Mouse (Mus musculus) telencephalon, adult 2 months (tissue): ENCODE results near the gene Phf20.
A peak's percentile ranks its signal among the peaks of the same experiment; 100 is the strongest.

Experiments
- DNase-seq: peaks from one replicate; pipeline ENCODE4 v3.0.0-alpha.2; 2011; ENCODE audit warnings: low read depth, low spot score

Gene Phf20

DNA sequence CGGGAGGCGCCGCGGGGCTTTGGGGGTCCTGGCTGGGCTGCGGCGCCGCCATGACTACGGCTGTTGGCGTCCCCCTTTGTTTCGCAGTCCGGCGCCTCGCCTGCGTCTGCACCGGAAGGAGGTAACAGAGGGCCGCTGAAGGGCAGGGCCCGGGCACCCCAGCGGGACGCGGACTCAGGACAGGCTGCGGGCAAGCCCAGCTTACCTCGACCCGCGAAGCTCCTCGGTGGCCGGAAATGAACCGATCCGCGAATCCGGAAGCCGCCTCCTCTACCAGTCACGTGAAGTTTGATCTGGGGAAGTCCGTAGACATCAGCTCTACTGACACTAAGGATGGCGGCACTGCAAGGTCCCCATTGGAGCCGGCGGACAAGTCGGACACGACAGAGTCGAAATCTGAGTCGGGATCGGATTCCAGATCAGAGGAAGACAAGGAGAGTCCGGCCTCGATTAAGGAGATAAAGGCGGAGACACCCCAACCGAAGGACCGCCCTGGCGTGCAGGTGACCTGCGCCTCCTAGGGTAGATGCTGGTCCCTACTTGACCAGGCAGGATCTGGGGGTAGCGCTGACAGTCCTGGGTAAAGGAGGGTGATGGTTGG is 116.1 kb downstream of the Phf20 start, which contains the start of the genes Cnbd2 and Scand1:
Gene Cnbd2, plus strand, starts transcription at position 3 of the 601 bp plus-strand sequence.
Gene Scand1, minus strand, starts transcription at position 408 of the 601 bp plus-strand sequence.
- DNase-seq, result peak; percentile 88

DNA sequence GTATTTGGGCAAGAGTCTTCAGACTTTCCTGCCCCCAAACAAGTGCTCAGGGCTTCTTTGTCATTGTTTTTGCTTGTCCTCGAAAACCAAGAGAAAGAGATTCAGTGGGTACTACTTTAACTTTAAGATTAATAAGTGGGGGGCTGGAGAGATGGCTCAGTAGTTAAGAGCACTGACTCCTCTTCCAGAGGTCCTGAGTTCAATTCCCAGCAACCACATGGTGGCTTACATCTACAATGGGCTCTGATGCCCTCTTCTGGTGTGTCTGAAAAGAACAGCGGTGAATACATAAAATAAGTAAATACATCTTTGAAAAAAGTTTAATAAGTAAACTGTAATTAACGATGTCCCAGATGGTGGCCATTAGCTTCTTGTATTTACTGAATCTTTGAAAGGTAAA is 116.9 kb downstream of the Phf20 start:
- DNase-seq, result no peak

DNA sequence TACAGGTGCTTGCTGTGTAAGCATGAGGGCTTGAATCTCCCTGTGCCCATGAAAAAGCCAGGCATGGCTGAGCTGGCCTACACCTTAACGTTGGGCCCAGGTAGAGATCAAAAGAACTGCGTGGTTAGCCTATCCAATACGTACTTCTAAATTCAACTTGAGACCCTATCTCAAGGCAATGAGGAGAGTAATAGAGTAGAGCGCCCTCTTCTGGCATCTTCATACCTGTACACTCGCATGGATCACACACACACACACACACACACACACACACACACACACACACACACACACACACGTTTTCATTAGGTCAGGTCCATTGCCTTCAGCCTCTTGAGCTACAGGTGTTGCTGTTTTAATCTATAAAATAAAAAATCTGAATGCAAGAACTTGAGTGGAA is 118.5 kb downstream of the Phf20 start:
- DNase-seq, result no peak

DNA sequence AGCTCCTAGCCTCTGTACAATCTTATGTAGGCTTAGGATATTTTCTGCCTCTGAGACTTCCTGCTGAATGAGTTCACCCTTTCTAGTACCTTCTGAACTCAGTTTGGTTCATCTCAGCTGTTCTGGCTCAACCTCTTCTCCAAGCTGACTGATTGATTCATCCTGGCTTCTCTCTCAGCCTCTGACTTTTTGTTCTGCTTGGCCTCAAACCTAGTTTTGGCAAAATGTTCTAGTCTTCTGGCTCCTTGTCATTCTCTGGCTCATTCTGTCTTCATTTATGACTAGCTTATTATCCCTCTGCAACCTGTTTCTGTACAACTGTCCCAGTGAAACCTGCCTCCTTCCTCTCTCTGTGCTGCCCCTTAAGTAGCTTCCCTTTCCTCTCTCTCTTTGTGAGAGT is 122.2 kb downstream of the Phf20 start:
- no peak for DNase-seq

DNA sequence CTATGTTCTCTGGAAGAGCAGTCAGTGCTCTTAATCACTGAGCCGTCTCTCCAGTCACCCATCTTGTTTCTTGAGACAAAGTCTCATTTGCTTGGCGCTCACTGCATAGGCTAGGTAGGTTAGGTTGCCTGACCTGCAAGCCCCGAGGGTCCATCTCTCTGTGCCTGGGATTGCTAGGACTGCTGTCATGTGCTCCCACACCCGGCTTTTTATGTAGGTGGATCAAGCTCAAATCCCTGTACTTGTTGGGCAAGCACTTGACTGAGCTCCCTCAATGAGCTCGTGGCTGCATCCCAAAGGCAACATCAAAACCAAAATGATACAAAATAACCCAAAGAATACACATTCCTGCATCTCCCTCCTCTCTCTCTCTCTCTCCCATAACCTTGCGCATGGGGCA is 125.3 kb downstream of the Phf20 start:
- no peak for DNase-seq

DNA sequence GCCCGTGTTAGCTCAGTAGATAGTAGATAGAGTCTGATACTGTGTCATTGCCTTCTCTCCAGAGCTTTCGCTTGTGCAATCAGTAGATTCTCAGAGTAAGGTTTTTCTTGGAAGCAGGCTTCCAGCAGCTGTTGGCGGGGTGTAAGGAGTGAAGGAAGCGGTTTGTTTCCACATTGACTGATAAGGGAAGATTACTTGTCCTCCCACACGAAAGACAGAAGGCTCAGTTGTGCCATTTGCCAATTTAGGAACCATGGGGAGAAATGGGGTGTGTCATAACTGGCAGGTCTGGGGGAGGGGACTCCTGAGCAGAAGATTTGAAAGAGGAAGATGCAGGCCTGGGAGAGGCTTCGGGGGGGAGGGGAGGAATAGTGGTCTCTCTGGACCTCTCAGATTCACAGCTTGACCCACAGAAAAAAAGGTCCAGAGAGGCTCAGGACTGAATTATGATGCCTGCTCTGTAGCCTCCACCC is 127.9 kb downstream of the Phf20 start:
- DNase-seq, result peak; percentile 74

DNA sequence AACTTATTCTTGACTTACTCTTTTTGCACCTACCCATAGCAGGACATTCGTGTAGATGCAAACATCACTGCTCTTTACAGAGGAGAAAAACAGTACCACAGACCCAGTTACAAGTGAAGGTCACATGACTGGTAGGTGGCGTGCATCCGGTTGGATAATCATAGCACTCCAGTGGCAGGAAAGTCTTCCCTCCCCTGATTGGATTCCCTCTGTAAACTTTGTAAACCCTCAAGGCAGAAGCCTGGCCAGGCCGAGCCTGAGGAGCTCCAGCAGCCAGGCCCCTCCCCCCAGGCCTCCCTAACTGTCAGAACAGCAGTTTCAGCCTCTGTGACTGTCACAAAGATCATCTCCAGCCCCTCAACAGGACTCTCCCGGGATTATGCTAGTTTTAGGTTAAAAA is 128.4 kb downstream of the Phf20 start:
- no peak for DNase-seq

DNA sequence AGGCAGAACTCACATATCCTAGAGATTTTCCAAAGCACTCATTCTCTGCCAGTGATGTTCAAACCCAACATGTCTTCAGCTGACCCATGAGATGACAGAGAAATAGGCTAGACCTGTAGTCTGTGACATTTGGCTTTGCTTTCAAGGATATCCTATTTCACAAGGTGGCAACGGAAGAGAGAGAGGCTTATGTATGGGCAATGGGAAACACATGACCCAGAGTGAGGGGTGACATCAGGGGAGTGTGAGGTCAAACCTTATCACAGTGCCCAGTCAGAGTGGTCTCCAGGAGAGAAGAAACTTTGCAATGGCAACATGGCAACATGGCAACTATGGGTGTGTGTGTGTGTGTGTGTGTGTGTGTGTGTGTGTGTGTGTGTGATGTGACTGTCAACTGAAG is 134.4 kb downstream of the Phf20 start:
- DNase-seq, result no peak

DNA sequence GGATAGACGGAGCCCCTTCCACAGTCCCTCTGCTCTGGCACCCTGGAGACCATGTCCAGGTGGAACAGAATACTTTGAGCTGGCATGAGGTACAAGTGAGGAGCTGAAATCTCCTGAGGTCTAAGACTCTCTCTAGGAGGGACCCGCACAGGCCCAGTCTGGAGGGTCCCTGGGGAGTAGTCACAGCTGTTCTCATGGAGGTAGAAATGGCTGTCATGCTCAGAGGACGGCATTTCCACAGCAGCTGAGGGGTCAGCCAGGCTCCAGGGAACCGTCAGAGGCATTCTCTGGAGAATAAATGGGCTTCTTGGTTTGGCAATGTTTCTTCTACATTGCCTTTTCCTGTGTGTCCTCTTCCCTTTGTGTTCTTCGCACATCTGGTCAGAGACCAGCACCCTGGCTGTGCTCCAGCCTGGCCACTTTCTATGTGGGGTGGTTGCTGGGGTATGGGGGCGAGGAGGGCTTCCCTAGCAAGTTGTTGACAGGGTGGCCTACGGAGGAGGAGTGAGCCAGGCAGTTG is 135.2 kb downstream of the Phf20 start:
- DNase-seq, result no peak

DNA sequence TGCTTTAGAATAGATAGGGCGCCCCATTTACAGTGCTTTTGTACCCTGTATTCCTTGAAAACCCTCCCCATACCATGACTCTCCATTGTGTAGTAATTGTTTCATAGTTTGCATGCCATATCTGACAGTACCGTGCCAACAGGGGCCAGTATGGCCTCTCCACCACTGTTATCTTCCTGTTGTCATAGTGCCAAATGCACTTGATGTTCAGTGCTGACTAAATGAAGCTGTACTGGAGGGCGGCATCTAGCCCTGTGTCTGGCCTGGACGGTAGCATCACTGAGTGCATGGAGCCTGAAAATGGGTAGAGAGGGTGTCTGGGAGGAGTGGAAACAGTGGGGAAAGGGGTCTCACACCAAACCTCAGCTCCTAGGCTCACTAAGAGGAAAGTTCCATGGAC is 143.8 kb downstream of the Phf20 start:
- no peak for DNase-seq

DNA sequence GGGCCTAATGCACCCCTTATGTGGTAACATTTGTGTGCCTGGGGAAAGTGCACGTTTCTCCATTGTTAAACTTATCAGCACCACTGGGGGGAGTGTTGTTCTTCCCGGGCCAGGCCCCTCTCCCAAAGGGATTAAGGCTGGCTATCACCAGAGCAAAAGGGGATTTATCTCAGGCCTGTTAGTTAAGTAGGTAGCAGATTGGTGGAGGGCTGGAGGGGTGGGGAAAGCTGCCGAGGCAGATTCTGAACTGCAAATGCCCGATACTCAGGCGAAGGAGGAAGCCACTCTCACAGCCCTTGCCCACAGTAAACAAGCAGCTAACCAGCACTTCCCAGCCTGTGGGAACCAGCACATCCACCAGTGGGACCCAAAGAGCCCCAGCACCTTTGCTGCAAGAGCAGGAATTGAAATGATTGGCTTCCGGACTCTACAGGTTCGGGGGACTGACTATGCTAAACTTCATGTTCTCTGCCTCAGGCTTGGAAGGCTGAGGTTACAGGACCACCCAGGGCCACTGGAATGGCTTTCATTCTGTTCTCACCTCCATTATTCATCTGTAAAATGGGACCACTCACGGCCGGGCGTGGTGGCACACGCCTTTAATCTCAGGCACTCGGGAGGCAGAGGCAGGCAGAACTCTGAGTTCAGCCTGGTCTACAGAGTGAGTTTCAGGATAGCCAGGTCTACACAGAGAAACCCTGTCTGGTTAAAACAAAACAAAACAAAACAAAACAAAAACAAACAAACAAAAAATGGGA is 148.7 kb downstream of the Phf20 start:
- no peak for DNase-seq

DNA sequence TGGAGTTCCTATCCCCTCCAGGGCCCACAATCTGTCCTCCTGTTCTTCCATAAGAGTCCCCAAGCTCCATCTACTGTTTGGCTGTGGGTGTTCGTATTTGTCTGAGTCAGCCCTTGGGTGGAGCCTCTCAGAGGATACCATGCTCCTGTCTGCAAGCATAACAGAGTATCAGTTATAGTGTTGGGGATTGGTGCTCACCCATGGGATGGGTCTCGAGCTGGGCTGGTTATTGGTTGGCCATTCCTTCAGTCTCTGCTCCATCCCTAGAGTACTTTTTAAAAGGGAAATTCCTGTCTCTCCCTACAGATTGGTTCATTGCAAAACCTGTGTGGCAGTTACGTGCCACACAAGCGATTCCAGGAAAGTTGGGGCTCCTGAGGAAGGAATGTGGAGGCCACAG is 152.5 kb downstream of the Phf20 start:
- no peak for DNase-seq

DNA sequence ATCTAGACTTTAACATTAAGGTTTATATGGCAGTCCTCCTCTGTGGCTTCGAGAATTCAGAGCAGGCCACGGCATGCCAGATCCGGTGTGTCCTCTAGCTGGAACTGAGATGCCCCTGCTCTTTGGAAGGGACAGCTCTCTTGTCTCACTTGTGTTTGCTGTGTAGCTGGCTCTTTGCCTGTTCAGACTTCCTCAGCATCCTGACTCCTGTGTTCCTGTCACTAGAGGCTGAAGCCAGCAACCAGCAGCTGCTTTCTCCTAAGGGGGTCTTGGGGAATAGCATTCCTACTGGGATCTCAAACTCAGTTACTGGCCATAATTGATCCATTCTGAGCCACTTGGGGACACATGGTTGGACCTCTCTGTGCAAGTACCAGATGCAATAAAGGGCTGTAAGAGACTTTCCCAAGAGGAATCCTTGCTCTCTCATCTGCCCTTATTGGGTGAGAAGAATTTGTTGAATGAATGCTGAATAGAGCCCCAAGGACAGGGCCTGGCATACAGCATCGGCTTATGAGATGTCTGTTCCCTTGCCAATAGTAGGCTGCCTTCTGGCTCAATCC is 153.1 kb downstream of the Phf20 start:
- no peak for DNase-seq

DNA sequence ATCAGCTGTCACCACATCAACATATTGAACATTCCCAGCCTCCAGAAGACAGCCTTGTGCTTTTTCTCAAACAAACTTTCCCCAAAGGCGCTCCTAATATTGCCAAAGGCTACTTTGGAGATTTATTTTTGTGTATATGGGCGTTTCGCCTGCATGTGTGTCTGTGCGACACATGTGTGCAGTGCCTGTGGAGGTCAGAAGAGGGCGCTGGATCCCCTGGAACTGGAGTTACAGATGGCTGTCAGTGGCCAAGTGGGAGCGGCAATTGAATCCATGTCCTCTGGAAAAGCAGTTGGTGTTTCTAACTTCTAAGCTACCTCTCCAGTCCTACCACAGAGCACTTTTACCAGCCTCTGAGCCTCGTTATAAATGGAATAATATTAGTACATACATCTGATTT is 155.0 kb downstream of the Phf20 start:
- no peak for DNase-seq

DNA sequence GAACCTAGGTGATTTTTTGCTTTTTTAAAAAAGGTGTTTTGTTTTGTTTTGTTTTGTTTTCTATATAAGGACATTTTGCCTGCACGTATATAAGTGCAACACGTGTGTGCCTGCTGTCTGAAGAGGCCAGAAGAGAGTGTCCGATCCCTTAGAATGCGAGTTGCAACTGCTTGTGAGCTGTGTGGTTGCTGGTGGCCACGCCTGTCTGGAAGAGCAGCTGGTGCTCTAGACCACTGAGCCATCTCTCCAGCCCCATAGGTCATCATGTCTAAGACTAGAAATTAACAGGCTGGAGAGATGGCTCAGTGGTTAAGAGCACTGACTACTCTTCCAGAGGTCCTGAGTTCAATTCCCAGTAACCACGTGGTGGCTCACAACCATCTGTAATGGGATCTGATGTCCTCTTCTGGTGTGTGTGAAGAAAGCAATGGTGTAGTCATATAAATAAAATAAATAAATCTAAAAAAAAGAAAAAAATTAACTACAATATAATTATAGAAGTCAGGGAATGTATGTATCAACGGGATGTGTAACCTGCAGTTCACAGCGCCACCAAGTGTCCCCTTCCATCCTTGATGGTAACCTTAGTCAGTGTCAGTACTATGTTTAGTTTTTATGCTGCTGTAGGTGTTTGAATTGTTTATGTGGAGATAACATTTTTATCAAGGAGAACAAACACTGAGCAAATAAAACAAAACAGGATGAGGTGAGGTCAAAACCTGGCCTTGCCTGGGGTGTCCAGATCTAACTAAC is 156.3 kb downstream of the Phf20 start:
- no peak for DNase-seq

DNA sequence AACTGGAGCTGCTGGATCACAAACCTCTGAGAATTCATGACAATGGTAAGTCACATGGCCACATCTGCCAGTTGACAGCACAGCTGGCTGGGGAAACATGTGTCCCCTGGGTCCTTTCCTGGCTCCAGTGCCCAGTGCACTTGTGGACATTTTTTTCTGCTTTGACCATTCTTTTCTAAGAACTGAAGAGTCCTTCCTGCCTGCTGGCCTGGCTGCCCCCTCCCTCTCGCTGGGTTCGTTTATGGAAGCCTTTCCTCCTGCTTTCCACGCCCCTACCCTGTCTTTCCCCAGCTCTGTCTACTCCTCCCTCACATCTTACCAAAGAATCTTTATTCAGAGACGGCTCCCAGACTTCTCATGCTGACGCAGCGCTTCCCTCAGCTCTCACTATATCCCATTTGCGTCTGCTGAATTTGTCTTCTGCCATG is 157.0 kb downstream of the Phf20 start:
- no peak for DNase-seq

DNA sequence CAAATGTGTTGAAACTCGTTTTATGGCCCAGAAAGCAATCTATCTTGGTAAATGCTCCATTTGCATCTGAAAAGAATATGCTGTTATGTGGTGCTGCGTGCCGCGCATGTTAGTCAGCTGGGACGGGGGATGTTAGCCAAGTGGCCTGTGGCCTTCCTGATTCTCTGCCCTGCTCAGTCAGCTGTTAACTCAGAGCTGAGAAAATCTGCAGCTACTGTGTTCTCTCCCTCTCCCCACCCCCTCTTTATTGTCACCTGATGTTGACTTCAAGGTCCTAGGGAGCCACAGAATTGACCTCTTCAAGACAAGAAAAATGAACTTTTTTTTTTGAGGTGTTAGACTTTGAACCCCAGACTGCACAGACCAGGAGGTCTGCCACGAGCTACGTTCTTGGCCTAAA is 159.8 kb downstream of the Phf20 start:
- DNase-seq, result no peak
